Mouse (Mus musculus) CH12.LX (cell line): ENCODE data around the gene Acsm1.

Experiments used
- CHD2 ChIP-seq: IDR thresholded peaks from 2 replicates; pipeline ENCODE4 v1.6.1; 2011; ENCODE audit warnings: low read length, improper control_type of control experiment
- GABPA ChIP-seq: IDR thresholded peaks from 2 replicates; pipeline ENCODE4 v1.6.1; 2012; ENCODE audit warnings: low read depth, low read length, improper control_type of control experiment, inconsistent platforms; ENCODE audit not compliant: insufficient replicate concordance
- HCFC1 ChIP-seq: IDR thresholded peaks from 2 replicates; pipeline ENCODE4 v1.6.1; 2012; ENCODE audit warnings: low read depth, mild to moderate bottlenecking, inconsistent platforms, low read length, improper control_type of control experiment
- NELFE ChIP-seq: IDR thresholded peaks from 2 replicates; pipeline ENCODE4 v1.6.1; 2011; ENCODE audit warnings: low read depth, low read length, improper control_type of control experiment
- POLR2A ChIP-seq: IDR thresholded peaks from 2 replicates; pipeline ENCODE4 v1.6.1; 2011; ENCODE audit warnings: low read depth, mild to moderate bottlenecking, improper control_type of control experiment, low read length
- ZKSCAN1 ChIP-seq: IDR thresholded peaks from 2 replicates; pipeline ENCODE4 v1.6.1; 2012; ENCODE audit warnings: low read depth, inconsistent platforms, low read length, improper control_type of control experiment, borderline replicate concordance
- ZNF384 ChIP-seq: IDR thresholded peaks from 2 replicates; pipeline ENCODE4 v1.6.1; 2012; ENCODE audit warnings: low read depth, low read length, improper control_type of control experiment, inconsistent platforms

GRCm38 (mm10) chr7:119560452-119560835, 46.4 kb upstream of the Acsm1 start:
- TF ChIP-seq CHD2 (no peak), HCFC1 (no peak), NELFE (no peak), POLR2A (no peak), ZNF384 (no peak), ZKSCAN1 (no peak), GABPA (no peak)
